15 mouse cellular contexts compared by ENCODE assay signal in the genomic region with DNA sequence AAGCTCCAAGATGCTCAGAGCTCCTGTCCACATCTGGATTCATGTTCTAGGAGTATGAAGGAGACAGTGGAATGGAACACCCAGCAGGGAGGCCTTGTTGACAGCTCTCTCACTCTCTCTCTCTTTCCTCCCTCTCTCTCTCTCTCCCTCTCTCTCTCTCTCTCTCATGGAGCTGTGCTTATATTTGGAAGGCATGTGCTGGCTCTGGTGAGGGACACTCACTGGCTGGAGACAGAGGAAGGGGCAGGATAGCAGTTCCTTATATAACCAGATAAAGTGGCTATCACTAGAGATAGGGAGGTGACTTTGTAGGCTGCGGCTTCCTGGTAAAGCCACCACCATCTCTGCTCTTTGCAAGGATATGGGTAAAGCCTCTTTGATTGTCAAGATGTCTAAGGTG. TPM values are rescaled to one million over a fixed set of nuclear protein-coding genes. Genes with fewer than 3 reads are reported as not detected.
DNase-seq lines count a peak whose midpoint lies in the region; ATAC-seq and TF ChIP-seq lines count a peak whose summit lies in the region.
"Had no signal": no experiment of that assay in that cellular context is flagged by ENCODE, and none has a peak within 500 bp of the region (broad histone marks: within the 10 kb centered on the region; RNA-seq: fewer than 3 reads in every experiment).

No protein-coding gene starts in this region.

- ATAC-seq in midbrain, postnatal 0 days (ENCODE audit: low FRiP score), result no peak
- peak; percentile 10; the same call in 1 of the 2 replicates for ATAC-seq in liver, embryonic 16.5 days (ENCODE audit: low read depth)
- ATAC-seq: hindbrain, embryonic 16.5 days had no signal

- peak; percentile 37 to 47; a peak in 2 of 4 replicates for TF ChIP-seq EP300 in MEL (IDR thresholded peaks at IDR 0.05; ENCODE audit: low read depth in 1 of 2, low read length in 2 of 2)

- H3K36me3 ChIP-seq in heart, embryonic 10.5 days, result no peaks in the 10 kb centered on the region
- no peaks in the 10 kb centered on the region for H3K36me3 ChIP-seq in midbrain, embryonic 10.5 days
- no peaks in the 10 kb centered on the region for H3K36me3 ChIP-seq in midbrain, postnatal 0 days (ENCODE audit: insufficient read depth, low read length)
- H3K36me3 ChIP-seq in MEL (ENCODE audit: control insufficient read depth in 1 of 2, insufficient read depth in 2 of 2, low read length in 2 of 2), result peaks cover 0 to 25% of the 10 kb centered on the region in 2 experiments; a peak in 2 of 4 replicates
- no peaks in the 10 kb centered on the region for H3K36me3 ChIP-seq in liver, embryonic 16.5 days (ENCODE audit: control insufficient read depth, insufficient read depth)
- H3K36me3 ChIP-seq: embryonic facial prominence, embryonic 10.5 days had no signal

- 41% methylated on average over 1 of the region's 1 CpGs for WGBS in heart, embryonic 10.5 days
- 96% methylated on average over 1 of the region's 1 CpGs for WGBS in midbrain, embryonic 10.5 days
- WGBS in midbrain, postnatal 0 days, result 91% methylated on average over 1 of the region's 1 CpGs
- 23% methylated on average over 1 of the region's 1 CpGs for WGBS in liver, embryonic 16.5 days (ENCODE audit: insufficient replicate concordance)

- H3K4me3 ChIP-seq in heart, embryonic 10.5 days, result no peak overlapping the region
- H3K4me3 ChIP-seq in midbrain, embryonic 10.5 days, result no peak overlapping the region
- no peak overlapping the region for H3K4me3 ChIP-seq in midbrain, postnatal 0 days (ENCODE audit: low read depth, low read length)
- no peak overlapping the region for H3K4me3 ChIP-seq in MEL (ENCODE audit: control insufficient read depth in 1 of 2, insufficient read depth in 1 of 2, low read depth in 2 of 2, low read length in 2 of 2)
- peak overlapping the region; percentile 45 for H3K4me3 ChIP-seq in liver, embryonic 16.5 days (ENCODE audit: low read depth, low read length)
- H3K4me3 ChIP-seq: embryonic facial prominence, embryonic 10.5 days had no signal

- no peaks in the 10 kb centered on the region for H3K9me3 ChIP-seq in heart, embryonic 10.5 days
- H3K9me3 ChIP-seq in midbrain, embryonic 10.5 days (replicated peaks), result no peaks in the 10 kb centered on the region
- no peaks in the 10 kb centered on the region for H3K9me3 ChIP-seq in midbrain, postnatal 0 days (ENCODE audit: low read length)
- H3K9me3 ChIP-seq in MEL (replicated peaks; ENCODE audit: insufficient read depth, low read length), result no peaks in the 10 kb centered on the region
- no peaks in the 10 kb centered on the region for H3K9me3 ChIP-seq in liver, embryonic 16.5 days (replicated peaks; ENCODE audit: control insufficient read depth, low read length)
- H3K9me3 ChIP-seq: embryonic facial prominence, embryonic 10.5 days had no signal

- H3K79me2 ChIP-seq in MEL (ENCODE audit: control insufficient read depth, insufficient read depth, low read length, poor library complexity), result peaks cover 4% of the 10 kb centered on the region; the same call in 1 of the 2 replicates

- H3K4me2 ChIP-seq in midbrain, postnatal 0 days (ENCODE audit: low read depth, low read length, poor library complexity, severe bottlenecking), result no peak overlapping the region
- peak overlapping the region; percentile 80 for H3K4me2 ChIP-seq in liver, embryonic 16.5 days (ENCODE audit: low read depth, low read length)

- no peaks in the 10 kb centered on the region for H3K27me3 ChIP-seq in heart, embryonic 10.5 days (ENCODE audit: insufficient read depth, poor library complexity, severe bottlenecking)
- H3K27me3 ChIP-seq in midbrain, embryonic 10.5 days (ENCODE audit: low read depth, poor library complexity, severe bottlenecking), result 0 out of 2 replicates have a peak, but pooled peaks cover 11% of the 10 kb centered on the region
- no peaks in the 10 kb centered on the region for H3K27me3 ChIP-seq in midbrain, postnatal 0 days (ENCODE audit: insufficient read depth, low read length)
- H3K27me3 ChIP-seq in MEL (ENCODE audit: control insufficient read depth in 1 of 2, insufficient read depth in 2 of 2, low read length in 2 of 2), result peaks cover 0 to 1% of the 10 kb centered on the region in 2 experiments; a peak in 1 of 4 replicates
- no peaks in the 10 kb centered on the region for H3K27me3 ChIP-seq in liver, embryonic 16.5 days (ENCODE audit: control insufficient read depth, insufficient read depth, low read depth, low read length)

- no peak overlapping the region for H3K9ac ChIP-seq in midbrain, postnatal 0 days (replicated peaks; ENCODE audit: low read length, poor library complexity, severe bottlenecking)
- H3K9ac ChIP-seq in MEL (ENCODE audit: control insufficient read depth, low read depth, low read length, poor library complexity, severe bottlenecking), result no peak overlapping the region
- H3K9ac ChIP-seq in liver, embryonic 16.5 days (ENCODE audit: low read depth, low read length), result peak overlapping the region; percentile 77

- no peak for TF ChIP-seq RAD21 in MEL (IDR thresholded peaks at IDR 0.05; ENCODE audit: low read depth, low read length)

- no peak for TF ChIP-seq POLR2A in MEL (IDR thresholded peaks at IDR 0.05; ENCODE audit: control insufficient read depth in 1 of 2, insufficient read depth in 1 of 2, low read depth in 1 of 2, low read length in 2 of 2, poor library complexity in 1 of 2)

- no peak for TF ChIP-seq CTCF in midbrain, postnatal 0 days (IDR thresholded peaks at IDR 0.05)
- no peak for TF ChIP-seq CTCF in MEL (IDR thresholded peaks at IDR 0.05 in 2 of 3, conservative IDR thresholded peaks at IDR 0.05 in 1 of 3; ENCODE audit: control insufficient read depth in 1 of 3, insufficient read depth in 1 of 3, low read depth in 2 of 3, low read length in 3 of 3, poor library complexity in 1 of 3, severe bottlenecking in 1 of 3)

- peaks cover 70% of the 10 kb centered on the region for H3K4me1 ChIP-seq in heart, embryonic 10.5 days
- H3K4me1 ChIP-seq in midbrain, embryonic 10.5 days, result peaks cover 23% of the 10 kb centered on the region
- H3K4me1 ChIP-seq in midbrain, postnatal 0 days (ENCODE audit: insufficient read depth, low read length), result peaks cover 5% of the 10 kb centered on the region; the same call in 1 of the 2 replicates
- H3K4me1 ChIP-seq in MEL (ENCODE audit: control insufficient read depth in 1 of 2, insufficient read depth in 2 of 2, low read length in 2 of 2), result peaks cover 5 to 44% of the 10 kb centered on the region in 2 experiments
- H3K4me1 ChIP-seq in liver, embryonic 16.5 days (ENCODE audit: control insufficient read depth, low read depth, low read length), result peaks cover 72% of the 10 kb centered on the region

- no peak for DNase-seq in heart, embryonic 10.5 days (ENCODE audit: low spot score)
- no peak for DNase-seq in heart, postnatal 4 days
- no peak for DNase-seq in midbrain, embryonic 10.5 days (ENCODE audit: low spot score)
- DNase-seq in midbrain, postnatal 0 days (ENCODE audit: low spot score), result no peak
- DNase-seq in MEL (ENCODE audit: low read depth, low spot score), result peak; percentile 51
- no peak for DNase-seq in lung, postnatal 14 days
- DNase-seq in adrenal gland, adult (ENCODE audit: inconsistent age in 2 of 2, low spot score in 1 of 2), result no peak
- DNase-seq: left cerebral cortex, postnatal 4 days; lung, postnatal 10 days; midbrain, embryonic 14.5 days; retina, postnatal 1 day had no signal

- H3K27ac ChIP-seq in heart, embryonic 10.5 days, result peak overlapping the region; percentile 59; the same call in 1 of the 2 replicates
- 0 out of 2 replicates have a peak overlapping the region, but pooled peaks have one; percentile 13 for H3K27ac ChIP-seq in midbrain, embryonic 10.5 days (replicated peaks)
- H3K27ac ChIP-seq in midbrain, postnatal 0 days (ENCODE audit: low read depth, low read length), result no peak overlapping the region
- H3K27ac ChIP-seq in MEL (ENCODE audit: control insufficient read depth, low read depth, low read length), result peak overlapping the region; percentile 66
- H3K27ac ChIP-seq in liver, embryonic 16.5 days (ENCODE audit: low read length), result peak overlapping the region; percentile 100
- H3K27ac ChIP-seq: embryonic facial prominence, embryonic 10.5 days; kidney, postnatal 0 days had no signal

TF ChIP-seq in MEL, 35 proteins besides CTCF, POLR2A, EP300 and RAD21:
- TF ChIP-seq TAL1 (IDR thresholded peaks at IDR 0.05; ENCODE audit: low read length) (no peak), GATA1 (IDR thresholded peaks at IDR 0.05; ENCODE audit: low read depth, low read length) (peak; percentile 81), JUND (IDR thresholded peaks at IDR 0.05; ENCODE audit: low read depth, low read length) (peak; percentile 80), ELF1 (IDR thresholded peaks at IDR 0.05; ENCODE audit: low read depth, low read length) (0 out of 2 replicates have a peak, but pooled peaks have one; percentile 30), TBP (IDR thresholded peaks at IDR 0.05; ENCODE audit: low read depth, low read length) (no peak), NRF1 (IDR thresholded peaks at IDR 0.05; ENCODE audit: insufficient read depth, low read depth, low read length, poor library complexity, severe bottlenecking) (no peak), TCF12 (IDR thresholded peaks at IDR 0.05; ENCODE audit: low read depth, low read length) (0 out of 2 replicates have a peak, but pooled peaks have one; percentile 28)

RNA-seq across cellular contexts. Expression of gene Clk3, which starts 4.6 kb away (rescaled TPM):
- polyA plus RNA-seq in heart, embryonic 10.5 days (2016; fragmentation: Nextera tagmentation; extraction: Ambion mirVana), result 70.6 and 79.7 TPM in 2 replicates
- total RNA-seq in heart, postnatal 4 days (2021), result 10 to 100 TPM; 43.5 to 49.1 TPM
- polyA plus RNA-seq in midbrain, embryonic 10.5 days (2016; fragmentation: Nextera tagmentation; extraction: Ambion mirVana), result 100 and 106 TPM in 2 replicates
- total RNA-seq in midbrain, postnatal 0 days (2014; rRNA removed), result 82.1 and 83.7 TPM in 2 replicates
- 53.4 and 54.3 TPM in 2 replicates for polyA plus RNA-seq in midbrain, postnatal 0 days (2015; fragmentation: Nextera tagmentation; extraction: Ambion mirVana)
- 28.8 and 31.2 TPM in 2 replicates for total RNA-seq in MEL (2012; rRNA removed)
- polyA plus RNA-seq in MEL (2012; ENCODE audit: insufficient read depth in 1 of 2, insufficient read length in 2 of 2, low read depth in 1 of 2, low replicate concordance in 2 of 2, missing spikeins in 1 of 2), result 10 to 100 TPM in 1 of 2 experiments, not detected in 1; 65.6 TPM
- polyA plus RNA-seq in liver, embryonic 16.5 days (2015; fragmentation: Nextera tagmentation; extraction: Ambion mirVana), result 93.5 and 104 TPM in 2 replicates
